ENCODE assay signal across 8 mouse cellular contexts in genomic region chr19:40589530-40589880, GRCm38 (mm10). TPM values are rescaled to one million over a fixed set of nuclear protein-coding genes. Genes with fewer than 3 reads are reported as not detected.
A peak's percentile ranks its signal among the peaks of the same experiment; 100 is the strongest.
DNase-seq lines count a peak whose midpoint lies in the region; ATAC-seq and TF ChIP-seq lines count a peak whose summit lies in the region.

No protein-coding gene starts in this region.

- no peak for ATAC-seq in embryonic facial prominence, embryonic 13.5 days (ENCODE audit: insufficient number of reproducible peaks, insufficient read depth, low FRiP score, low TSS enrichment, low read depth)
- no peak for ATAC-seq in neural tube, embryonic 12.5 days (ENCODE audit: low FRiP score, low read depth)

- no peak for TF ChIP-seq CTCF in left cerebral cortex, adult 2 months (IDR thresholded peaks at IDR 0.05)

- H3K27me3 ChIP-seq in embryonic facial prominence, embryonic 13.5 days: no peaks in the 10 kb centered on the region
- H3K27me3 ChIP-seq in limb, embryonic 10.5 days (ENCODE audit: low read depth, poor library complexity, severe bottlenecking): no peaks in the 10 kb centered on the region
- H3K27me3 ChIP-seq in neural tube, embryonic 12.5 days (replicated peaks): no peaks in the 10 kb centered on the region

- H3K36me3 ChIP-seq in embryonic facial prominence, embryonic 13.5 days: peaks cover 7% of the 10 kb centered on the region; the same call in 1 of the 2 replicates
- peaks cover 19% of the 10 kb centered on the region for H3K36me3 ChIP-seq in limb, embryonic 10.5 days
- H3K36me3 ChIP-seq in neural tube, embryonic 12.5 days: peaks cover 4% of the 10 kb centered on the region; the same call in 1 of the 2 replicates

- H3K9me3 ChIP-seq in embryonic facial prominence, embryonic 13.5 days: no peaks in the 10 kb centered on the region
- H3K9me3 ChIP-seq in limb, embryonic 10.5 days (replicated peaks): no peaks in the 10 kb centered on the region
- H3K9me3 ChIP-seq in neural tube, embryonic 12.5 days: no peaks in the 10 kb centered on the region

- H3K9ac ChIP-seq in embryonic facial prominence, embryonic 13.5 days: peak overlapping the region; percentile 84
- H3K9ac ChIP-seq in neural tube, embryonic 12.5 days: 0 out of 2 replicates have a peak overlapping the region, but pooled peaks have one; percentile 40

- peaks cover 17% of the 10 kb centered on the region for H3K4me1 ChIP-seq in embryonic facial prominence, embryonic 13.5 days
- peaks cover 14% of the 10 kb centered on the region for H3K4me1 ChIP-seq in limb, embryonic 10.5 days
- peaks cover 13% of the 10 kb centered on the region for H3K4me1 ChIP-seq in neural tube, embryonic 12.5 days

- WGBS in embryonic facial prominence, embryonic 13.5 days: 1% methylated on average over 10 of the region's 10 CpGs
- WGBS in limb, embryonic 10.5 days: 0% methylated on average over 10 of the region's 10 CpGs
- under 1% methylated on average over 9 of the region's 10 CpGs for WGBS in neural tube, embryonic 12.5 days

- peak overlapping the region; percentile 28; the same call in 1 of the 2 replicates for H3K4me3 ChIP-seq in left cerebral cortex, adult 2 months
- peak overlapping the region; percentile 81 for H3K4me3 ChIP-seq in embryonic facial prominence, embryonic 13.5 days
- H3K4me3 ChIP-seq in limb, embryonic 10.5 days: peak overlapping the region; percentile 74
- peak overlapping the region; percentile 70 for H3K4me3 ChIP-seq in neural tube, embryonic 12.5 days

- DNase-seq in left cerebral cortex, adult 2 months (ENCODE audit: extremely low spot score in 1 of 2, low spot score in 2 of 2): no peak
- DNase-seq in left cerebral cortex, postnatal 14 days (ENCODE audit: low spot score in 2 of 2): no peak
- no peak for DNase-seq in limb, embryonic 10.5 days (ENCODE audit: low spot score)
- no peak for DNase-seq in embryo, embryonic 10 days (ENCODE audit: low spot score)
- DNase-seq in gastrocnemius, adult 18-20 months (ENCODE audit: low spot score): no peak
- DNase-seq in kidney, adult 8-10 months: no peak

- H3K4me2 ChIP-seq in embryonic facial prominence, embryonic 13.5 days: peak overlapping the region; percentile 82
- H3K4me2 ChIP-seq in neural tube, embryonic 12.5 days (replicated peaks): peak overlapping the region; percentile 80

- no peak overlapping the region for H3K27ac ChIP-seq in left cerebral cortex, adult 2 months
- H3K27ac ChIP-seq in embryonic facial prominence, embryonic 13.5 days: peak overlapping the region; percentile 74
- peak overlapping the region; percentile 86 for H3K27ac ChIP-seq in limb, embryonic 10.5 days
- no peak overlapping the region for H3K27ac ChIP-seq in neural tube, embryonic 12.5 days

- intact Hi-C loops in left cerebral cortex, adult 2 months (cut with DNase I): loop anchor here (10.0 kb wide), 1 partner anchor 245 kb away; the partner anchor contains the start of gene Ccnj
- intact Hi-C loops in left cerebral cortex, postnatal 14 days (cut with DNase I): loop anchor here (10.0 kb wide), 2 partner anchors 245 to 425 kb away; partner anchors contain the start of gene Ccnj

RNA-seq across cellular contexts. Expression of gene Aldh18a1, which starts 1.2 kb away (rescaled TPM):
- total RNA-seq in left cerebral cortex, adult 2 months (2021): 10 to 100 TPM; 22.7 to 25.4 TPM
- 10 to 100 TPM; 30.0 to 33.7 TPM for total RNA-seq in left cerebral cortex, postnatal 14 days (2021)
- polyA plus RNA-seq in embryonic facial prominence, embryonic 13.5 days (2015; fragmentation: Nextera tagmentation; extraction: Ambion mirVana): 73.4 and 75.1 TPM in 2 replicates
- 93.5 and 96.1 TPM in 2 replicates for polyA plus RNA-seq in limb, embryonic 10.5 days (2016; fragmentation: Nextera tagmentation; extraction: Ambion mirVana)
- polyA plus RNA-seq in neural tube, embryonic 12.5 days (2016; fragmentation: Nextera tagmentation; extraction: Ambion mirVana): 76.2 and 77.5 TPM in 2 replicates
- 1 to 10 TPM; 1.2 to 2.9 TPM for total RNA-seq in gastrocnemius, adult 18-20 months (2021)

RNA-seq across cellular contexts. Expression of gene Tctn3, which starts 22.5 kb away (rescaled TPM):
- 10 to 100 TPM; 20.7 to 22.4 TPM for total RNA-seq in left cerebral cortex, adult 2 months (2021)
- 10 to 100 TPM; 26.2 to 26.3 TPM for total RNA-seq in left cerebral cortex, postnatal 14 days (2021)
- polyA plus RNA-seq in embryonic facial prominence, embryonic 13.5 days (2015; fragmentation: Nextera tagmentation; extraction: Ambion mirVana): 14.8 and 17.0 TPM in 2 replicates
- polyA plus RNA-seq in limb, embryonic 10.5 days (2016; fragmentation: Nextera tagmentation; extraction: Ambion mirVana): 9.2 and 9.4 TPM in 2 replicates
- 11.1 and 11.7 TPM in 2 replicates for polyA plus RNA-seq in neural tube, embryonic 12.5 days (2016; fragmentation: Nextera tagmentation; extraction: Ambion mirVana)
- 1 to 10 TPM; 1.8 to 1.9 TPM for total RNA-seq in gastrocnemius, adult 18-20 months (2021)

RNA-seq across cellular contexts. Expression of gene Entpd1, which starts 22.7 kb away (rescaled TPM):
- 10 to 100 TPM; 14.1 to 18.4 TPM for total RNA-seq in left cerebral cortex, adult 2 months (2021)
- total RNA-seq in left cerebral cortex, postnatal 14 days (2021): 10 to 100 TPM; 15.3 to 17.4 TPM
- 7.5 and 12.5 TPM in 2 replicates for polyA plus RNA-seq in embryonic facial prominence, embryonic 13.5 days (2015; fragmentation: Nextera tagmentation; extraction: Ambion mirVana)
- polyA plus RNA-seq in limb, embryonic 10.5 days (2016; fragmentation: Nextera tagmentation; extraction: Ambion mirVana): 2.0 and 3.9 TPM in 2 replicates
- 8.7 and 10.4 TPM in 2 replicates for polyA plus RNA-seq in neural tube, embryonic 12.5 days (2016; fragmentation: Nextera tagmentation; extraction: Ambion mirVana)
- 10 to 100 TPM in 1 of 2 experiments, 1 to 10 TPM in 1; 7.2 to 12.1 TPM for total RNA-seq in gastrocnemius, adult 18-20 months (2021)

Comparison
In these comparisons a context has a peak if more than half of its experiments do, and no peak if none do; other contexts are left out.
1. H3K27ac ChIP-seq: peak in embryonic facial prominence, embryonic 13.5 days (single experiment) and limb, embryonic 10.5 days (single experiment); none in left cerebral cortex, adult 2 months (single experiment) and neural tube, embryonic 12.5 days (single experiment).
2. H3K4me3 ChIP-seq: peak in every context shown above with its lines; median percentile 81 in embryonic facial prominence, embryonic 13.5 days; 74 in limb, embryonic 10.5 days; 70 in neural tube, embryonic 12.5 days; 28 in left cerebral cortex, adult 2 months.
3. RNA of gene Aldh18a1, which starts 1.2 kb away (total RNA-seq): 30.0 to 33.7 TPM in left cerebral cortex, postnatal 14 days and 22.7 to 25.4 TPM in left cerebral cortex, adult 2 months; 1.2 to 2.9 TPM in gastrocnemius, adult 18-20 months; every median in the first group is over 4 times any median in the second.
4. RNA of gene Tctn3, which starts 22.5 kb away (total RNA-seq): 26.2 to 26.3 TPM in left cerebral cortex, postnatal 14 days and 20.7 to 22.4 TPM in left cerebral cortex, adult 2 months; 1.8 to 1.9 TPM in gastrocnemius, adult 18-20 months; every median in the first group is over 4 times any median in the second.